ENCODE assay signal across 10 mouse cellular contexts in genomic region chr9:41470010-41470409, GRCm38 (mm10).
DNase-seq lines count a peak whose midpoint lies in the region; ATAC-seq and TF ChIP-seq lines count a peak whose summit lies in the region.
"Had no signal": no experiment of that assay in that cellular context is flagged by ENCODE, and none has a peak within 500 bp of the region (broad histone marks: within the 10 kb centered on the region; RNA-seq: fewer than 3 reads in every experiment).

No protein-coding gene starts in this region.

- peak overlapping the region; percentile 59; the same call in 1 of the 2 replicates for H3K27ac ChIP-seq in hindbrain, embryonic 10.5 days
- H3K27ac ChIP-seq in hindbrain, embryonic 11.5 days (ENCODE audit: low read depth, low read length): no peak overlapping the region
- H3K27ac ChIP-seq in embryonic facial prominence, embryonic 10.5 days (replicated peaks): peak overlapping the region; percentile 75
- H3K27ac ChIP-seq in heart, postnatal 0 days (ENCODE audit: low read depth): no peak overlapping the region
- peak overlapping the region; percentile 50 for H3K27ac ChIP-seq in midbrain, embryonic 15.5 days
- H3K27ac ChIP-seq: left cerebral cortex, adult 2 months had no signal

- no peaks in the 10 kb centered on the region for H3K9me3 ChIP-seq in hindbrain, embryonic 10.5 days
- H3K9me3 ChIP-seq in hindbrain, embryonic 11.5 days (ENCODE audit: control insufficient read depth, low read length): no peaks in the 10 kb centered on the region
- H3K9me3 ChIP-seq in embryonic facial prominence, embryonic 10.5 days: no peaks in the 10 kb centered on the region
- H3K9me3 ChIP-seq in heart, postnatal 0 days (replicated peaks; ENCODE audit: control insufficient read depth, low read length): no peaks in the 10 kb centered on the region
- H3K9me3 ChIP-seq in midbrain, embryonic 15.5 days: no peaks in the 10 kb centered on the region

- ATAC-seq in hindbrain, embryonic 11.5 days (ENCODE audit: low FRiP score): no peak
- ATAC-seq in heart, postnatal 0 days (ENCODE audit: insufficient read depth, low read depth): no peak
- no peak for ATAC-seq in midbrain, embryonic 15.5 days (replicated peaks)

- TF ChIP-seq EP300 in heart, postnatal 0 days (IDR thresholded peaks at IDR 0.05; ENCODE audit: low read depth): no peak

- peaks cover 26% of the 10 kb centered on the region; the same call in 1 of the 2 replicates for H3K36me3 ChIP-seq in hindbrain, embryonic 10.5 days
- no peaks in the 10 kb centered on the region for H3K36me3 ChIP-seq in hindbrain, embryonic 11.5 days (ENCODE audit: control insufficient read depth, insufficient read depth, low read length)
- H3K36me3 ChIP-seq in embryonic facial prominence, embryonic 10.5 days (replicated peaks): no peaks in the 10 kb centered on the region
- H3K36me3 ChIP-seq in heart, postnatal 0 days (replicated peaks; ENCODE audit: control insufficient read depth, insufficient read depth, low read length): no peaks in the 10 kb centered on the region
- no peaks in the 10 kb centered on the region for H3K36me3 ChIP-seq in midbrain, embryonic 15.5 days (replicated peaks)

- WGBS in hindbrain, embryonic 10.5 days: 67% methylated on average over 6 of the region's 6 CpGs
- 64% methylated on average over 6 of the region's 6 CpGs for WGBS in hindbrain, embryonic 11.5 days
- 45% methylated on average over 6 of the region's 6 CpGs for WGBS in embryonic facial prominence, embryonic 10.5 days
- 61% methylated on average over 6 of the region's 6 CpGs for WGBS in heart, postnatal 0 days
- 52% methylated on average over 6 of the region's 6 CpGs for WGBS in midbrain, embryonic 15.5 days

- no peaks in the 10 kb centered on the region for H3K27me3 ChIP-seq in hindbrain, embryonic 10.5 days (ENCODE audit: insufficient read depth, poor library complexity, severe bottlenecking)
- no peaks in the 10 kb centered on the region for H3K27me3 ChIP-seq in hindbrain, embryonic 11.5 days (ENCODE audit: control insufficient read depth, insufficient read depth, low read length)
- H3K27me3 ChIP-seq in embryonic facial prominence, embryonic 10.5 days (replicated peaks; ENCODE audit: low read depth, poor library complexity, severe bottlenecking): no peaks in the 10 kb centered on the region
- no peaks in the 10 kb centered on the region for H3K27me3 ChIP-seq in heart, postnatal 0 days (ENCODE audit: control insufficient read depth, insufficient read depth, low read length)
- no peaks in the 10 kb centered on the region for H3K27me3 ChIP-seq in midbrain, embryonic 15.5 days (replicated peaks)

- no peak for TF ChIP-seq CTCF in heart, postnatal 0 days (IDR thresholded peaks at IDR 0.05; ENCODE audit: low read depth)

- H3K9ac ChIP-seq in hindbrain, embryonic 11.5 days (ENCODE audit: low read depth, low read length): no peak overlapping the region
- H3K9ac ChIP-seq in heart, postnatal 0 days (replicated peaks; ENCODE audit: low read depth, low read length): no peak overlapping the region
- H3K9ac ChIP-seq in midbrain, embryonic 15.5 days: no peak overlapping the region

- no peak overlapping the region for H3K4me2 ChIP-seq in hindbrain, embryonic 11.5 days (replicated peaks; ENCODE audit: low read depth, low read length)
- H3K4me2 ChIP-seq in heart, postnatal 0 days (ENCODE audit: low read depth, low read length): no peak overlapping the region
- H3K4me2 ChIP-seq in midbrain, embryonic 15.5 days: no peak overlapping the region

- no peak overlapping the region for H3K4me3 ChIP-seq in hindbrain, embryonic 10.5 days
- H3K4me3 ChIP-seq in hindbrain, embryonic 11.5 days (ENCODE audit: low read depth, low read length): no peak overlapping the region
- no peak overlapping the region for H3K4me3 ChIP-seq in embryonic facial prominence, embryonic 10.5 days
- no peak overlapping the region for H3K4me3 ChIP-seq in heart, postnatal 0 days (ENCODE audit: low read depth, low read length)
- no peak overlapping the region for H3K4me3 ChIP-seq in midbrain, embryonic 15.5 days
- H3K4me3 ChIP-seq: left cerebral cortex, adult 2 months had no signal

- no peak for DNase-seq in hindbrain, embryonic 10.5 days (ENCODE audit: low spot score)
- DNase-seq in hindbrain, embryonic 11.5 days (ENCODE audit: low spot score): no peak
- peak; percentile 22 for DNase-seq in embryonic facial prominence, embryonic 10.5 days (ENCODE audit: low spot score)
- peak; percentile 17 for DNase-seq in heart, postnatal 0 days (ENCODE audit: low spot score)
- DNase-seq in urinary bladder, adult 2 months (ENCODE audit: low spot score): no peak
- no peak for DNase-seq in urinary bladder, postnatal 25 days (ENCODE audit: low spot score)
- no peak for DNase-seq in right cerebral cortex, postnatal 36 days (ENCODE audit: low spot score in 2 of 2)
- DNase-seq: cerebellum, postnatal 36 days had no signal

- H3K4me1 ChIP-seq in hindbrain, embryonic 10.5 days (replicated peaks): peaks cover 27% of the 10 kb centered on the region
- H3K4me1 ChIP-seq in hindbrain, embryonic 11.5 days (replicated peaks; ENCODE audit: control insufficient read depth, insufficient read depth, low read length): 0 out of 2 replicates have a peak, but pooled peaks cover 6% of the 10 kb centered on the region
- H3K4me1 ChIP-seq in embryonic facial prominence, embryonic 10.5 days: peaks cover 31% of the 10 kb centered on the region
- H3K4me1 ChIP-seq in heart, postnatal 0 days (ENCODE audit: control insufficient read depth, insufficient read depth): peaks cover 5% of the 10 kb centered on the region; the same call in 1 of the 2 replicates
- H3K4me1 ChIP-seq in midbrain, embryonic 15.5 days: peaks cover 23% of the 10 kb centered on the region

Comparison
In these comparisons a context has a peak if more than half of its experiments do, and no peak if none do; other contexts are left out.
1. H3K27ac ChIP-seq: peak in hindbrain, embryonic 10.5 days (single experiment), embryonic facial prominence, embryonic 10.5 days (single experiment) and midbrain, embryonic 15.5 days (single experiment); none in hindbrain, embryonic 11.5 days (single experiment) and heart, postnatal 0 days (single experiment).
2. DNase-seq: peak in embryonic facial prominence, embryonic 10.5 days (single experiment) and heart, postnatal 0 days (single experiment); none in hindbrain, embryonic 10.5 days (single experiment), hindbrain, embryonic 11.5 days (single experiment), urinary bladder, adult 2 months (single experiment), urinary bladder, postnatal 25 days (single experiment) and right cerebral cortex, postnatal 36 days (0 of 2).